Mouse (Mus musculus) neural tube, embryonic 11.5 days (tissue): ENCODE results near the gene Fndc3b. TPM values are rescaled to one million over a fixed set of nuclear protein-coding genes. Genes with fewer than 3 reads are reported as not detected.

Experiments used
- ATAC-seq: fragments of 200-750 bp; cut with Nextera tagmentation; 2 replicates; pipeline ENCODE4 v1.8.0; 2017; ENCODE audit warnings: moderate number of reproducible peaks, mild to moderate bottlenecking, moderate TSS enrichment, moderate library complexity; ENCODE audit not compliant: insufficient read depth, low FRiP score, low TSS enrichment
- DNase-seq: peaks from one replicate; pipeline ENCODE4 v3.0.0-alpha.2; 2015; ENCODE audit warnings: low spot score
- H3K27ac ChIP-seq: fragments of 300-500 bp; sonication (generic); 2 replicates; pipeline ENCODE4 v1.5.1; 2014; ENCODE audit warnings: low read depth, mild to moderate bottlenecking, low read length
- H3K27me3 ChIP-seq: fragments of 300-500 bp; sonication (generic); 2 replicates; pipeline ENCODE4 v1.6.1; 2014; ENCODE audit warnings: mild to moderate bottlenecking, low read length, mixed read lengths; ENCODE audit not compliant: control insufficient read depth, insufficient read depth
- H3K36me3 ChIP-seq: fragments of 300-500 bp; sonication (generic); 2 replicates; pipeline ENCODE4 v1.6.1; 2014; ENCODE audit warnings: mild to moderate bottlenecking, low read length, moderate library complexity, mixed read lengths; ENCODE audit not compliant: control insufficient read depth, insufficient read depth
- H3K4me1 ChIP-seq: fragments of 300-500 bp; sonication (generic); 2 replicates; pipeline ENCODE4 v1.6.1; 2014; ENCODE audit warnings: low read length, mixed read lengths; ENCODE audit not compliant: control insufficient read depth, insufficient read depth
- H3K4me2 ChIP-seq: fragments of 300-500 bp; sonication (generic); 2 replicates; pipeline ENCODE4 v1.6.1; 2014; ENCODE audit warnings: low read depth, mild to moderate bottlenecking, moderate library complexity
- H3K4me3 ChIP-seq: fragments of 300-500 bp; sonication (generic); 2 replicates; pipeline ENCODE4 v1.5.1; 2014; ENCODE audit warnings: low read depth, low read length
- H3K9ac ChIP-seq: fragments of 300-500 bp; sonication (generic); 2 replicates; pipeline ENCODE4 v1.6.1; 2014; ENCODE audit warnings: mild to moderate bottlenecking, low read length
- H3K9me3 ChIP-seq: fragments of 300-500 bp; sonication (generic); 2 replicates; pipeline ENCODE4 v1.6.1; 2016; ENCODE audit warnings: low read length; ENCODE audit not compliant: control insufficient read depth
- whole genome bisulfite sequencing: fragments of 180-500 bp; shearing (Covaris S2); extraction: QIAGEN DNeasy Blood & Tissue Kit; methylation state at CpG from one replicate; pipeline ENCODE4 v1.1.7; 2014; 5-methylcytosine and 5-hydroxymethylcytosine counted together
- polyA plus RNA-seq: library from polyadenylated mRNA; unstranded; fragments of >200 nt; fragmentation: Nextera tagmentation; extraction: Ambion mirVana; gene quantifications from 2 replicates; pipeline ENCODE4 v1.2.1, GENCODE M21; 2014

Gene Fndc3b
- polyA plus RNA-seq, 1 experiment from 2014 or later, result 12.9 TPM

DNA sequence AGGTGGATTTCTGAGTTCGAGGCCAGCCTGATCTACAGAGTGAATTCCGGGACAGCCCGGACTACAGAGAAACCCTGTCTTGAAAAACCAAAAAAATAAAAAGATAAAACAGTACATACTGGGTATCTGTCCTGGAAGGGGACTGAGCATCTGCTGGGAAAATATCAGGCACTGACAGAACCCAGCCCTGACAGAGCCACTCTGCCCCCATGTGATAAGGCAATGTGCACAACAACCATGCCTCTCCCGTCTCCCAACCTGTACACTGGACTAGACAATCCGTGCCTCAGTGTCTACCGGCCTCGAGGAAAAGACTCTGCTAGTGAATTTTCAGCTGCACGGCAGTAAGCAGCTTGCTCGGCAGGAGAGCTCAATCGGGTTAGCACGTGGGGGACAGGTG is 97.3 kb downstream of the Fndc3b start:
- Histone ChIP-seq H3K4me3 (no peak overlapping the region), H3K4me1 (peaks cover 3% of the 10 kb centered on the region; the same call in 1 of the 2 replicates), H3K27ac (no peak overlapping the region), H3K36me3 (no peaks in the 10 kb centered on the region), H3K9me3 (no peaks in the 10 kb centered on the region), H3K27me3 (no peaks in the 10 kb centered on the region), H3K4me2 (no peak overlapping the region), H3K9ac (no peak overlapping the region)
- DNase-seq (no peak), ATAC-seq (no peak)
- 84% methylated on average over 11 of the region's 11 CpGs for WGBS

DNA sequence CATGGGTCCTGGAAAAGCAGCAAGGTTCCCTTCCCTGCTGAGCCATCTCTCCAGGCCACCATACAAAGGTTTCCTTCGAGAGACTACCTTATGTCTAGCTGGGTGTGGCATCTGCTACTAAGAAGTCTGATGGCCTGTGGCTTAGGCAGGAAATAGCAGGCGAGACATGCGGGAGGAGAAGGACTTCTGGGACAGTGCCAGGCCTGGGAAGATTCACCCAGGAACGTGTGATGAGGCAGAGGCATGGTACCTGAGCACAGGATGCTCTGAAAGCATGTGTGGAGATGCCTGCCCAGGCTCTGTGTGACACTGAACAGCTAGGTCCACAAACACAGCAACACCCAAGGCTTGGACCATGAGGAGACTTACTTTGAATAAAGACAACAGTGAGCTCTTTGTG is 98.1 kb downstream of the Fndc3b start:
- Histone ChIP-seq H3K4me1 (peaks cover 3% of the 10 kb centered on the region; the same call in 1 of the 2 replicates), H3K4me2 (no peak overlapping the region), H3K36me3 (no peaks in the 10 kb centered on the region), H3K27ac (no peak overlapping the region), H3K9ac (no peak overlapping the region), H3K4me3 (no peak overlapping the region), H3K9me3 (no peaks in the 10 kb centered on the region), H3K27me3 (no peaks in the 10 kb centered on the region)
- DNase-seq (no peak), ATAC-seq (no peak)
- WGBS, result 72% methylated on average over 4 of the region's 4 CpGs

DNA sequence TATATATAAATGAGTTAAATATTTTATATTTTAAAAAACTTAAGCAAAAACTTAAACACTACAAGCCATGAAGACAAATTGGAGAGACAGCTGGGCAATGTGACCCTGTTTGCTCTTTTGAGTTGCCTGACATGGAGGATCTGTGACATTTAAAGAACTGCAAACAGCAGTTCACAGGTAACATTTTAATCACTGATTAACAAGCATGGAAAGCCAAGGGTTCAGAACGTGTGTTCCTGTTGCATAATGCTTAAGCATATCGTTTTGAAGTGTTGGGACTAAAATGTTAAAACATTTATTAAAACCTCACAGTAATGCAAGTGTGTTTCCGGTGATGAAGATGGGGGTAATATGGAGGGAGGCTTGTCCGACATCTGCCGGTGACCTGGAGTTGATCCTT is 99.1 kb downstream of the Fndc3b start:
- WGBS, result 92% methylated on average over 5 of the region's 5 CpGs
- no peak for ATAC-seq

DNA sequence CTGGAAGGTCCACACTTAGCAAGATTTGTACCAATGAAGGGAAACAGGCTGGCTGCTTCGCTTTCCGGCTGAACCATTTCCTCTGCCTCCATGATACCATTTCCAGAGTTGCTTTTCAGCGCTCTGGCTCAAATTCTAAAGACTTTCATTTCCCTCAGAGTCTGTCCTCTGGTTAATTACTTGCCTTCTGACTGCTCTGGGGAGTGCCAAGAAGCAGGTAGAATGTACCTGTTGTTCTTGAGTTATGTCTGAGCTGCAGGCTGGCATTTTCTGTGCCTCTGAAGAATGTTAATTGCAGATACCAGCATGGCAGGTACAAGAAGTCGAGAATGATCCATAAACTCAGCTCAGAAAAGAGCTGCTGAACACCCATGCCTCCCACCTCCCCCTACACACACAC is 100.6 kb downstream of the Fndc3b start:
- ATAC-seq (no peak), DNase-seq (no peak)
- no peak overlapping the region for H3K9ac ChIP-seq
- 77% methylated on average over 4 of the region's 4 CpGs for WGBS
- H3K27me3 ChIP-seq, result no peaks in the 10 kb centered on the region
- H3K27ac ChIP-seq, result no peak overlapping the region
- H3K4me3 ChIP-seq, result no peak overlapping the region
- H3K36me3 ChIP-seq, result no peaks in the 10 kb centered on the region
- no peaks in the 10 kb centered on the region for H3K9me3 ChIP-seq
- no peak overlapping the region for H3K4me2 ChIP-seq
- H3K4me1 ChIP-seq, result peaks cover under 1% of the 10 kb centered on the region; the same call in 1 of the 2 replicates

More for the DNA sequence above, 99.1 kb downstream of the Fndc3b start:
- H3K27me3 ChIP-seq, result no peaks in the 10 kb centered on the region
- H3K9ac ChIP-seq, result no peak overlapping the region
- H3K36me3 ChIP-seq, result no peaks in the 10 kb centered on the region
- no peaks in the 10 kb centered on the region for H3K9me3 ChIP-seq
- H3K4me3 ChIP-seq, result no peak overlapping the region
- peaks cover 3% of the 10 kb centered on the region; the same call in 1 of the 2 replicates for H3K4me1 ChIP-seq
- no peak overlapping the region for H3K27ac ChIP-seq
- no peak overlapping the region for H3K4me2 ChIP-seq
- DNase-seq, result no peak

DNA sequence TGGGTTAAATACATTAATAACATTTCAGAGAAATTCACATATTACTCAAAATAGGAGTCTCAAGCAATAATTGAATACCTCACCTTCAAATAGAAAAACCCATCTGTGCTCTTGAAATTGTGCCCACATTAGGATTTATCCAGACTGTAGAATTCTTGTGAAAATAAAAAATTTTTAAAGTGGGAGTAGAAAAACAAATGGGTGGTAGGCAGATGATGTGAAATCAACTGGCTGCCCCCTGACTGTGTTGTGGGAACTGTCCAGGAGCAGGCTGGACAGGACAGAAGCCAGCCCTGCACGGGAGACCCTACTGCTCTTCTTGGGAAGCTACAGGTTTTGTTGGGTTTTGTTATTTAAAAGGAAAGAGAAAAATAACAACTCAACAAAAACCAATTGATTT is 101.0 kb downstream of the Fndc3b start:
- no peaks in the 10 kb centered on the region for H3K4me1 ChIP-seq
- DNase-seq (no peak), ATAC-seq (no peak)
- H3K9ac ChIP-seq, result no peak overlapping the region
- WGBS, result 79% methylated on average over 1 of the region's 1 CpGs
- H3K4me2 ChIP-seq, result no peak overlapping the region
- no peak overlapping the region for H3K27ac ChIP-seq
- H3K27me3 ChIP-seq, result no peaks in the 10 kb centered on the region
- no peak overlapping the region for H3K4me3 ChIP-seq
- H3K36me3 ChIP-seq, result no peaks in the 10 kb centered on the region
- H3K9me3 ChIP-seq, result no peaks in the 10 kb centered on the region

DNA sequence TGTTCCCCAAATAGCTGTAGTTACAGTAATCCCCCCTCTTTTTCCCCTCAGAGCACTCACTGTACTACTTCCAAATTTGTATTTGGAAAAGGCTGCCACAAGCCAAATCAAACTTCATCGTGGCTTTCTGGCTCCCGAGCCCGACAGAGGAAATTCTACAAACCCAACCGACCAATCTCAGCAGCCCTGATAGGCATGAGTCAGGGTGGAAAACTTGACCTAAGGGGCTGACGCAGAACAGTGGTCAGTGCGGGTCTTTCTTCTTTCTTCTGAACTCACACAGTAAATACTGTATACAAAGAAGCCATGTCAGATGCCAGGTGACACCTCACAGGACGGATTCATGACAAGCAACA is 103.3 kb downstream of the Fndc3b start:
- ATAC-seq (no peak), DNase-seq (no peak)
- no peaks in the 10 kb centered on the region for H3K27me3 ChIP-seq
- no peaks in the 10 kb centered on the region for H3K9me3 ChIP-seq
- WGBS, result 82% methylated on average over 7 of the region's 7 CpGs
- H3K36me3 ChIP-seq, result no peaks in the 10 kb centered on the region
- H3K9ac ChIP-seq, result no peak overlapping the region
- no peaks in the 10 kb centered on the region for H3K4me1 ChIP-seq
- H3K4me3 ChIP-seq, result no peak overlapping the region
- H3K27ac ChIP-seq, result no peak overlapping the region
- no peak overlapping the region for H3K4me2 ChIP-seq

DNA sequence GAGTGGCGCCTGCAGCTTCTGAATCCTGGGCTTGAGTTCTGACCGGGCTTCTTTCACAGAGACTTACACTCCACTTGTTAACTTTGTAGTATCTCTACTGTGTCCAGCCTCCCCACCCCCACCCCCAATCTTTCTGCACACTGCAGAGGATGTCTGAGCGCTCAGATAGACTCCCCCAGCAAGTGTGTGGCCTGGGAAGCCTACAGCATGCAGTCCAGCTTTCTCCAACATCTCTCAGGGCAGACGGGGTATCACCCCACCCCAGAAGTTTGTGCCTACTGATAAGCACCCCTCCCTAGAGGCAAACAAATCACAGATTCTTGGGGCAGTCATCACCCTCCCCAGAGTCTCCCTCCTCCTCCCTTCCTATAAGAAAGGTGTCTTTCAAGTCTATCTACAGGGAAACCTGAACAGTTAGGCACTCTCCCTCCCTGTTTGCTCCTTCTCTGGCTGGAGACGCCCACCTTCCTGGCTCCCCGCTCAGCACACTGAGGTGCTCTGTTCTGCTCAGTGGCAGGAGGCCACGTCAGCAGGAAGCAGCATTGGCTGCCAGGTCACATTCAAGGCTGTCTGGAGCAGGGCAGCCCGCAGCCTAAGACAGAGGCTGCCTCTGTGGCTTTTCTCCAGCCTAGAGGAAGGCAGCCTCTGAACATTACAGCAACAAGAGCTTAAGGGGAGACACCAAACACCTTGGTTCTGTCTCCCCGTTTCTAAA is 103.9 kb downstream of the Fndc3b start:
- H3K9me3 ChIP-seq, result no peaks in the 10 kb centered on the region
- no peak overlapping the region for H3K4me2 ChIP-seq
- H3K9ac ChIP-seq, result no peak overlapping the region
- H3K36me3 ChIP-seq, result no peaks in the 10 kb centered on the region
- 70% methylated on average over 9 of the region's 9 CpGs for WGBS
- no peaks in the 10 kb centered on the region for H3K27me3 ChIP-seq
- H3K27ac ChIP-seq, result no peak overlapping the region
- DNase-seq (no peak), ATAC-seq (no peak)
- no peak overlapping the region for H3K4me3 ChIP-seq
- no peaks in the 10 kb centered on the region for H3K4me1 ChIP-seq

DNA sequence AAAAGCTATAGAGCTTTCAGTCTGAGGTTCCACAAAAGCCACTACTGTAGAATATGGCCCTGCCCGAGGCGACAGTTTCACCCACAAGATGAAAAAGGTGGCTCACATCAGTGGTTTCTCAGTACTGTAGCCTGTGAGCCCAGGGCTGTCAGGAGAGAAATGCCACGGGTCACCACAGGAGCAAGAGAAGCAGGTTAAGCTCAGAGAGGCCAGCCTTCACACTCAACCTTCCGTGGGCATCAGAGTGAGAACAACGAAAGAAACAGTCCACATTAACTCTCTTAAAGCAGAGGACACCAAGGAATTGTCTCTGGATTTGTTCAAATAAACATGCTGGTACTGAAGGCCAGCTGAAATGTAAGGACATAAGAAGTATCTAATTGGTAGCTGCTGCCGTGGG is 104.5 kb downstream of the Fndc3b start:
- Histone ChIP-seq H3K9me3 (no peaks in the 10 kb centered on the region), H3K27ac (no peak overlapping the region), H3K4me2 (no peak overlapping the region), H3K4me1 (no peaks in the 10 kb centered on the region), H3K4me3 (no peak overlapping the region), H3K27me3 (no peaks in the 10 kb centered on the region), H3K36me3 (no peaks in the 10 kb centered on the region), H3K9ac (no peak overlapping the region)
- DNase-seq, result no peak
- no peak for ATAC-seq
- whole genome bisulfite sequencing, result 92% methylated on average over 6 of the region's 6 CpGs

DNA sequence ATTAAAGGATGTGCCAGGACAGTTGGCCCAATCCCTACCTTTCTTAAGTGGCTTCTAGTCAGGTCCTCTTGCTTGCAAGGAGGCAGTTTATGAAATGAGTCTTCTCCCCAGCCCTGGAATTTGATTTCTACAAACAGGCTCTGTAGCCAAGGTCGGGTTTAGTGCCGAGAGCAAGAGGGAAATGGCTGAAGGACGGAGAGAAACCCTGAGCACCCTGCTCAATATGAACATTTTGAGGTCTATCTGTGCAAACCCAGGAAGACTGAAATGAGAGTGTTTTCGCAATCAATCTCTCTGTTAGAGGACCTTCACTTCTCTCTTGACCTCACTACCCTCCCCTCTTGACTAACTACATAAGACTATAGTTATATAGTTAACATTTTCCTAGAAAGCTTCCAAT is 105.5 kb downstream of the Fndc3b start:
- 87% methylated on average over 4 of the region's 4 CpGs for WGBS
- ATAC-seq, result no peak
- DNase-seq, result no peak
- H3K4me2 ChIP-seq, result no peak overlapping the region
- no peak overlapping the region for H3K27ac ChIP-seq
- H3K36me3 ChIP-seq, result no peaks in the 10 kb centered on the region
- no peaks in the 10 kb centered on the region for H3K9me3 ChIP-seq
- no peaks in the 10 kb centered on the region for H3K27me3 ChIP-seq
- H3K4me1 ChIP-seq, result no peaks in the 10 kb centered on the region; the same call in 1 of the 2 replicates
- H3K9ac ChIP-seq, result no peak overlapping the region
- H3K4me3 ChIP-seq, result no peak overlapping the region
